Comparison of ENCODE assay signal across 8 mouse cellular contexts in the genomic region with DNA sequence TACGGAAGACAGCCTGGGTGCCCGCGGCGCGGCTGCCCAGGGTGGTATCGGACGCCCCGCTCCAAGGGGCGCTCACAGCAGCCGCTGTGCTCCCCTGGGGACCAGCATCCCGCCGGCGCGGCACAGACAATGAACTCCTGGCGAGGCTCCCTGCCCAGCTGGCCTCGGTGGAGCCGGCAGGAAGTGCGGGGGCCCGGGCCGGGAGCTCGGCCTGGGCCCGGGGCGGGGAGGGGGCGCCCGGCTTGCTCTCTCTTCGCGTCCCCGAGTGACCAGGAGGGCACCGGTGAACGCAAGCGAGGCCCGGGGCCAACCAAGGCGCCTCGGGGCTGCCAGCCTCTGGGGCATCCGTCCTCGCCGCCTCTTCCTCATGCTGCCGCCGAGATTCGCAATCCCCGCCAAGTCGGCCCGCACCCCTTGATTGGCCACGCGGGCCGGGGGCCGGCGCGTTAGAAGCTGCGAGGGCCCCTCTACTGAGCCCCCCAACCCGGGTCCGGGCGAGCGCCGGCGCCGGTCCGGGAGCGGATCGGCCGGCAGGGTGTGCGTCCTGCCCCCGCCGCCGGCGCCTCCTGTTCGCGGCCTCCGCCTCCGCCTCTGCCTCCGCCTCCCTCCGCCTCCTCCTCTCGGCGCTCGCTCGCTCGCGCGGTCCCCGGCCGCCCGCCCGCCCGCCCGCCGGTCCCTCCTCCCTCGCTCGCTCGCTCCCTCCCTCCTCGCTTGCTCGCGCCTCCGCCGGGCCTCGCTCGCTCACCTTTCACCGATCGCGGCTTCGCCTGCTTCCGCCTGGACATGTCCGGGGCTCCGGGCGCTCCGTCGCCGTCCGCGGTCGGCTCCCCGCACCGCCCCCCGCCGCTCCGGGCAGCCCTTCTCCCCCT. TPM values are rescaled to one million over a fixed set of nuclear protein-coding genes. Genes with fewer than 3 reads are reported as not detected.
DNase-seq lines count a peak whose midpoint lies in the region; ATAC-seq and TF ChIP-seq lines count a peak whose summit lies in the region.

No protein-coding gene starts in this region.

- H3K9me3 ChIP-seq in forebrain, embryonic 11.5 days (ENCODE audit: control insufficient read depth, low read length) = no peaks in the 10 kb centered on the region
- H3K9me3 ChIP-seq in heart, embryonic 14.5 days (ENCODE audit: control insufficient read depth, low read length) = no peaks in the 10 kb centered on the region
- H3K9me3 ChIP-seq in kidney, embryonic 16.5 days (ENCODE audit: low read length) = no peaks in the 10 kb centered on the region
- H3K9me3 ChIP-seq in lung, embryonic 14.5 days (ENCODE audit: low read depth, low read length) = no peaks in the 10 kb centered on the region

- peak overlapping the region; percentile 96 for H3K4me2 ChIP-seq in forebrain, embryonic 11.5 days (ENCODE audit: low read depth, low read length, severe bottlenecking)
- peak overlapping the region; percentile 85 for H3K4me2 ChIP-seq in heart, embryonic 14.5 days (ENCODE audit: low read length)
- peak overlapping the region; percentile 98 for H3K4me2 ChIP-seq in kidney, embryonic 16.5 days (replicated peaks; ENCODE audit: low read depth, low read length)
- H3K4me2 ChIP-seq in lung, embryonic 14.5 days = peak overlapping the region; percentile 97

- H3K9ac ChIP-seq in forebrain, embryonic 11.5 days (ENCODE audit: low read length) = peak overlapping the region; percentile 98
- peak overlapping the region; percentile 85 for H3K9ac ChIP-seq in heart, embryonic 14.5 days (ENCODE audit: low read length)
- peak overlapping the region; percentile 84 for H3K9ac ChIP-seq in kidney, embryonic 16.5 days (replicated peaks; ENCODE audit: low read length)
- H3K9ac ChIP-seq in lung, embryonic 14.5 days = peak overlapping the region; percentile 92

- no peak overlapping the region for H3K27ac ChIP-seq in bone marrow macrophage, adult 2 months (ENCODE audit: insufficient read depth, low read depth, low read length)
- H3K27ac ChIP-seq in forebrain, embryonic 11.5 days (ENCODE audit: low read depth, low read length) = peak overlapping the region; percentile 97
- H3K27ac ChIP-seq in heart, embryonic 14.5 days (replicated peaks in 1 of 2; ENCODE audit: control insufficient read depth in 1 of 2, insufficient read depth in 1 of 2, low read depth in 2 of 2, low read length in 2 of 2) = peak overlapping the region; percentile 83 to 91
- peak overlapping the region; percentile 95 for H3K27ac ChIP-seq in kidney, embryonic 16.5 days (ENCODE audit: low read length)
- peak overlapping the region; percentile 98 for H3K27ac ChIP-seq in lung, embryonic 14.5 days (ENCODE audit: low read depth)

- peak overlapping the region; percentile 55 for H3K4me3 ChIP-seq in bone marrow macrophage, adult 2 months (ENCODE audit: insufficient read depth, low read length)
- H3K4me3 ChIP-seq in forebrain, embryonic 11.5 days (ENCODE audit: low read depth, low read length) = peak overlapping the region; percentile 94
- peak overlapping the region; percentile 78 to 87 for H3K4me3 ChIP-seq in heart, embryonic 14.5 days (ENCODE audit: control insufficient read depth in 1 of 2, insufficient read depth in 1 of 2, low read depth in 1 of 2, low read length in 2 of 2)
- H3K4me3 ChIP-seq in kidney, embryonic 16.5 days (ENCODE audit: low read length) = peak overlapping the region; percentile 62
- H3K4me3 ChIP-seq in lung, embryonic 14.5 days (ENCODE audit: low read depth, low read length) = peak overlapping the region; percentile 79

- H3K4me1 ChIP-seq in bone marrow macrophage, adult 2 months (ENCODE audit: control insufficient read depth, insufficient read depth, low read length) = no peaks in the 10 kb centered on the region
- peaks cover 32% of the 10 kb centered on the region for H3K4me1 ChIP-seq in forebrain, embryonic 11.5 days (replicated peaks; ENCODE audit: control insufficient read depth, insufficient read depth, low read length)
- peaks cover 19 to 24% of the 10 kb centered on the region in 2 experiments for H3K4me1 ChIP-seq in heart, embryonic 14.5 days (ENCODE audit: control insufficient read depth in 2 of 2, insufficient read depth in 2 of 2, low read length in 2 of 2)
- H3K4me1 ChIP-seq in kidney, embryonic 16.5 days (ENCODE audit: insufficient read depth, low read length) = peaks cover 49% of the 10 kb centered on the region
- peaks cover 12% of the 10 kb centered on the region for H3K4me1 ChIP-seq in lung, embryonic 14.5 days (ENCODE audit: insufficient read depth)

- TF ChIP-seq POLR2A in bone marrow macrophage, adult 2 months (IDR thresholded peaks at IDR 0.05; ENCODE audit: borderline replicate concordance, low read depth, low read length) = no peak

- no peak for TF ChIP-seq CTCF in bone marrow macrophage, adult 2 months (IDR thresholded peaks at IDR 0.05; ENCODE audit: low read depth, low read length)
- TF ChIP-seq CTCF in lung, embryonic 14.5 days (IDR thresholded peaks at IDR 0.05; ENCODE audit: low read depth) = no peak

- no peaks in the 10 kb centered on the region for H3K36me3 ChIP-seq in forebrain, embryonic 11.5 days (ENCODE audit: control insufficient read depth, insufficient read depth, low read length)
- no peaks in the 10 kb centered on the region for H3K36me3 ChIP-seq in heart, embryonic 14.5 days (ENCODE audit: control insufficient read depth, insufficient read depth, low read length)
- H3K36me3 ChIP-seq in kidney, embryonic 16.5 days (ENCODE audit: insufficient read depth, low read length) = no peaks in the 10 kb centered on the region
- no peaks in the 10 kb centered on the region for H3K36me3 ChIP-seq in lung, embryonic 14.5 days (ENCODE audit: insufficient read depth)

- WGBS in forebrain, embryonic 11.5 days = under 1% methylated on average over 81 of the region's 115 CpGs
- WGBS in heart, embryonic 14.5 days = under 1% methylated on average over 88 of the region's 115 CpGs
- WGBS in kidney, embryonic 16.5 days = under 1% methylated on average over 76 of the region's 115 CpGs
- under 1% methylated on average over 86 of the region's 115 CpGs for WGBS in lung, embryonic 14.5 days

- no peak for ATAC-seq in CD4-positive, CD25-positive, alpha-beta regulatory T cell, adult 4 months
- peak; percentile 57 for ATAC-seq in forebrain, embryonic 11.5 days (replicated peaks; ENCODE audit: low FRiP score)
- ATAC-seq in heart, embryonic 14.5 days (ENCODE audit: insufficient number of reproducible peaks, insufficient read depth, low FRiP score, low read depth) = peak; percentile 52
- peak; percentile 58 for ATAC-seq in kidney, embryonic 16.5 days (ENCODE audit: low FRiP score, low TSS enrichment)
- ATAC-seq in lung, embryonic 14.5 days (ENCODE audit: insufficient read depth) = peak; percentile 56

- H3K27me3 ChIP-seq in forebrain, embryonic 11.5 days (ENCODE audit: control insufficient read depth, insufficient read depth, low read length) = peaks cover 3% of the 10 kb centered on the region; the same call in 1 of the 2 replicates
- peaks cover 39% of the 10 kb centered on the region for H3K27me3 ChIP-seq in heart, embryonic 14.5 days (ENCODE audit: control insufficient read depth, insufficient read depth, low read length)
- H3K27me3 ChIP-seq in kidney, embryonic 16.5 days (ENCODE audit: insufficient read depth, low read length) = peaks cover 21% of the 10 kb centered on the region
- H3K27me3 ChIP-seq in lung, embryonic 14.5 days (ENCODE audit: insufficient read depth, low read length) = peaks cover 28% of the 10 kb centered on the region

- DNase-seq in CD4-positive, CD25-positive, alpha-beta regulatory T cell, adult 2 months (ENCODE audit: low read depth, low spot score) = peak; percentile 28
- peak; percentile 90 for DNase-seq in forebrain, embryonic 11.5 days (ENCODE audit: low spot score)
- DNase-seq in lung, embryonic 14.5 days = peak; percentile 86
- DNase-seq in retina, embryonic 14.5 days (ENCODE audit: low spot score) = peak; percentile 72

RNA-seq across cellular contexts. Expression of gene Zfp423, which starts 0.7 kb away (rescaled TPM):
- polyA plus RNA-seq in CD4-positive, CD25-positive, alpha-beta regulatory T cell, adult 4 months (2017; shearing (Covaris generic)) = not detected
- not detected in 2 replicates for polyA plus RNA-seq in bone marrow macrophage, adult 2 months (2012; ENCODE audit: insufficient read depth, insufficient read length, missing spikeins)
- 42.1 and 44.8 TPM in 2 replicates for polyA plus RNA-seq in forebrain, embryonic 11.5 days (2014; fragmentation: Nextera tagmentation; extraction: Ambion mirVana)
- polyA plus RNA-seq in heart, embryonic 14.5 days (2014; fragmentation: Nextera tagmentation; extraction: Ambion mirVana) = 5.1 and 7.0 TPM in 2 replicates
- 9.1 and 11.4 TPM in 2 replicates for polyA plus RNA-seq in kidney, embryonic 16.5 days (2015; fragmentation: Nextera tagmentation; extraction: Ambion mirVana)
- polyA plus RNA-seq in lung, embryonic 14.5 days (2014; fragmentation: Nextera tagmentation; extraction: Ambion mirVana) = 16.3 and 18.1 TPM in 2 replicates

Comparison
In these comparisons a context has a peak if more than half of its experiments do, and no peak if none do; other contexts are left out.
1. DNase-seq: peak in every context shown above with its lines; median percentile 90 in forebrain, embryonic 11.5 days; 86 in lung, embryonic 14.5 days; 72 in retina, embryonic 14.5 days; 28 in CD4-positive, CD25-positive, alpha-beta regulatory T cell, adult 2 months.